Mouse (Mus musculus): ENCODE results near the gene Smim11. TPM values are rescaled to one million over a fixed set of nuclear protein-coding genes. Genes with fewer than 3 reads are reported as not detected.
A peak's percentile ranks its signal among the peaks of the same experiment; 100 is the strongest.

The Smim11 gene
- polyA plus RNA-seq, 1 experiment from 2014 or later, result 128 TPM

- WGBS, result 84% methylated on average over 12 of the region's 12 CpGs
- H3K27ac ChIP-seq, result no peak overlapping the region
- H3K9ac ChIP-seq, result no peak overlapping the region
- H3K9me3 ChIP-seq, result no peaks in the 10 kb centered on the region
- H3K36me3 ChIP-seq, result no peaks in the 10 kb centered on the region
- peaks cover 7% of the 10 kb centered on the region for H3K4me1 ChIP-seq
- ATAC-seq (ENCODE audit: insufficient number of reproducible peaks, insufficient read depth, low FRiP score, low TSS enrichment, low read depth), result no peak
- peaks cover 52% of the 10 kb centered on the region for H3K27me3 ChIP-seq
- no peak overlapping the region for H3K4me3 ChIP-seq
- no peak overlapping the region for H3K4me2 ChIP-seq
Observed at GRCm38 (mm10) chr16:92348941-92349340, 47.9 kb downstream of the Smim11 start.

DNA sequence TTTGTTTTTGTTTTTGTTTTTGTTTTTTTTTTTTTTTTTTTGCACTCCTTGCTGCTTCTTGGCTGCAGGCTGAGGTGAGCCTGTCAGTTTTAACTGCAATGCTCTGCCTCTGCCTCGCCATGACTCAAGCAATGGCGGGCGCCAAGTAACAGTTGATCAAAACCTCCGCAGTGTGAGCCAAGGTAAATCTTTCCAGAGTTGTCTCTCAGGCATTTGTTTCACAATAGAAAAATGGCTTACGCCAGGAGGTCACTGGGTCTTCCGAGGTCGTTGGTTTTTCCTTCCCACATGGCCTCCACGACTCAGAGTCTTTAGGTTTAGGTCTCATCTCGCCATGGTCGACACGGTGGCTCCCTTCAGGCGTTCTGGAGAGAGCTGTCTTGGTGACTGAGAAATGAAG is 52.2 kb downstream of the Smim11 start:
- Histone ChIP-seq H3K27ac (peak overlapping the region; percentile 18; the same call in 1 of the 2 replicates), H3K27me3 (peaks cover 62% of the 10 kb centered on the region), H3K36me3 (no peaks in the 10 kb centered on the region), H3K9me3 (no peaks in the 10 kb centered on the region), H3K4me3 (no peak overlapping the region), H3K4me2 (no peak overlapping the region), H3K9ac (no peak overlapping the region), H3K4me1 (peaks cover 49% of the 10 kb centered on the region)
- WGBS, result 78% methylated on average over 12 of the region's 12 CpGs
- no peak for ATAC-seq (ENCODE audit: insufficient number of reproducible peaks, insufficient read depth, low FRiP score, low TSS enrichment, low read depth)

GRCm38 (mm10) chr16:92353897-92354296 is 52.8 kb downstream of the Smim11 start:
- Histone ChIP-seq H3K4me1 (peaks cover 53% of the 10 kb centered on the region), H3K9ac (no peak overlapping the region), H3K9me3 (no peaks in the 10 kb centered on the region), H3K36me3 (no peaks in the 10 kb centered on the region), H3K4me3 (no peak overlapping the region), H3K4me2 (no peak overlapping the region), H3K27me3 (peaks cover 60% of the 10 kb centered on the region), H3K27ac (no peak overlapping the region; the same call in 1 of the 2 replicates)
- 17% methylated on average over 2 of the region's 2 CpGs for whole genome bisulfite sequencing
- ATAC-seq (ENCODE audit: insufficient number of reproducible peaks, insufficient read depth, low FRiP score, low TSS enrichment, low read depth), result no peak

- Histone ChIP-seq H3K4me1 (peaks cover 58% of the 10 kb centered on the region), H3K36me3 (no peaks in the 10 kb centered on the region), H3K4me3 (no peak overlapping the region), H3K4me2 (no peak overlapping the region), H3K27me3 (peaks cover 57% of the 10 kb centered on the region), H3K9me3 (no peaks in the 10 kb centered on the region), H3K9ac (no peak overlapping the region), H3K27ac (no peak overlapping the region)
- WGBS, result 81% methylated on average over 5 of the region's 5 CpGs
- no peak for ATAC-seq (ENCODE audit: insufficient number of reproducible peaks, insufficient read depth, low FRiP score, low TSS enrichment, low read depth)
Observed at GRCm38 (mm10) chr16:92355366-92355765, 54.3 kb downstream of the Smim11 start.

- Histone ChIP-seq H3K4me3 (no peak overlapping the region), H3K4me1 (peaks cover 58% of the 10 kb centered on the region), H3K27me3 (peaks cover 57% of the 10 kb centered on the region), H3K36me3 (no peaks in the 10 kb centered on the region), H3K4me2 (no peak overlapping the region), H3K9ac (no peak overlapping the region), H3K9me3 (no peaks in the 10 kb centered on the region), H3K27ac (no peak overlapping the region)
- no peak for ATAC-seq (ENCODE audit: insufficient number of reproducible peaks, insufficient read depth, low FRiP score, low TSS enrichment, low read depth)
- 71% methylated on average over 11 of the region's 11 CpGs for WGBS
Observed at GRCm38 (mm10) chr16:92355982-92356381, 54.9 kb downstream of the Smim11 start.

DNA sequence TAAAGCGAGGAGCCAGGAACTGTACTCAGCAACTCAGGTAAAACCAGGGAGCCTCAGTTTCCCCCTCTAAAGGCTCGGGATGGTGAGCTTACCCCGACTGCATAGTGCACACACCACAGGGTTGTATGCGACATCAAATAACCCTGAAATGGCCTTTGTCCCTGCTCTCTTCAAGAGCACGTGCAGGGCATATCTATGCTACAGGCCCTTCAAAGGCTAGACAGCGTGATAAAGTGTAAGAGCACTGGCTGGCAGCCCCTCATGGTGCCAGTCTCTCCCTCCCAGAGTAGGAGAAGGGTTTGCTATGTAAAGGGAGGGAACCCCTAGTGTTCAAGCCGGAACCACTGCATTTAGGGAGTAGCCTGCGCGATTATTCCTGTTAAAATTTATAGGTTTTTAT is 55.9 kb downstream of the Smim11 start:
- Histone ChIP-seq H3K9me3 (no peaks in the 10 kb centered on the region), H3K4me3 (no peak overlapping the region), H3K4me2 (no peak overlapping the region), H3K27ac (no peak overlapping the region), H3K27me3 (peaks cover 56% of the 10 kb centered on the region), H3K4me1 (peaks cover 58% of the 10 kb centered on the region), H3K36me3 (no peaks in the 10 kb centered on the region), H3K9ac (no peak overlapping the region)
- no peak for ATAC-seq (ENCODE audit: insufficient number of reproducible peaks, insufficient read depth, low FRiP score, low TSS enrichment, low read depth)
- 77% methylated on average over 9 of the region's 9 CpGs for WGBS

DNA sequence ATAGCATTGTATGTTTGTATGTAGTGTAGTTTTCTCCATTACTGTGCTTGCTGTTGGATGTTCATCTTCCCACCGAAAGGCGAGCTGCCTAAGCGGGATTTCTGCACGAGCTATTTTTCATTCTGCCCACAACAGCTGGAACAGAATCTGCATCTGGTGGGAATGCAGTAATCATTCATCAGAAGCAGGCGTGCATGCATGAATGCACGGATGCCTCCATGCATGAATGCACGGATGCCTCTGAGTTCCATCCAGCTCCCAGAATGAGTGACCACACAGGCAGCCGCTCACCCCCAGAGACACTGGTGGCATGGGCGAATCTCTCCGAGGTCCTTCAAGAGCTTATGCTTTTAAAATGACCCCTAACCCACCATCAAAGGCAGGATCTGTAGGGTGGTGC is 56.5 kb downstream of the Smim11 start:
- peaks cover 58% of the 10 kb centered on the region for H3K4me1 ChIP-seq
- ATAC-seq (ENCODE audit: insufficient number of reproducible peaks, insufficient read depth, low FRiP score, low TSS enrichment, low read depth), result no peak
- H3K27me3 ChIP-seq, result peaks cover 59% of the 10 kb centered on the region
- no peak overlapping the region for H3K4me3 ChIP-seq
- no peak overlapping the region for H3K4me2 ChIP-seq
- H3K27ac ChIP-seq, result no peak overlapping the region
- no peaks in the 10 kb centered on the region for H3K9me3 ChIP-seq
- no peaks in the 10 kb centered on the region for H3K36me3 ChIP-seq
- 40% methylated on average over 10 of the region's 10 CpGs for WGBS
- H3K9ac ChIP-seq, result no peak overlapping the region

GRCm38 (mm10) chr16:92358734-92359133 is 57.6 kb downstream of the Smim11 start:
- WGBS, result 17% methylated on average over 9 of the region's 9 CpGs
- H3K4me2 ChIP-seq, result peak overlapping the region; percentile 15
- no peaks in the 10 kb centered on the region for H3K36me3 ChIP-seq
- H3K27me3 ChIP-seq, result peaks cover 60% of the 10 kb centered on the region
- H3K4me3 ChIP-seq, result no peak overlapping the region
- H3K4me1 ChIP-seq, result peaks cover 53% of the 10 kb centered on the region
- H3K9me3 ChIP-seq, result no peaks in the 10 kb centered on the region
- 0 out of 2 replicates have a peak, but pooled peaks have one; percentile 23 for ATAC-seq (ENCODE audit: insufficient number of reproducible peaks, insufficient read depth, low FRiP score, low TSS enrichment, low read depth)
- no peak overlapping the region for H3K27ac ChIP-seq
- peak overlapping the region; percentile 28; the same call in 1 of the 2 replicates for H3K9ac ChIP-seq

GRCm38 (mm10) chr16:92359229-92359628 is 58.1 kb downstream of the Smim11 start, which contains the start of gene Kcne1:
TSS of gene Kcne1 (minus strand) at chr16:92359468.
- peaks cover 48% of the 10 kb centered on the region for H3K4me1 ChIP-seq
- H3K9me3 ChIP-seq, result no peaks in the 10 kb centered on the region
- no peak within 1 kb of the TSS for H3K4me3 ChIP-seq
- H3K27me3 ChIP-seq, result peaks cover 60% of the 10 kb centered on the region
- H3K9ac ChIP-seq, result peak within 1 kb of the TSS; percentile 28; the same call in 1 of the 2 replicates
- no peak within 1 kb of the TSS for H3K27ac ChIP-seq
- no peak for ATAC-seq (ENCODE audit: insufficient number of reproducible peaks, insufficient read depth, low FRiP score, low TSS enrichment, low read depth)
- H3K36me3 ChIP-seq, result no peaks in the 10 kb centered on the region
- 51% methylated on average over 9 of the region's 9 CpGs for WGBS
- peak within 1 kb of the TSS; percentile 15 for H3K4me2 ChIP-seq

GRCm38 (mm10) chr16:92360711-92361110 is 59.6 kb downstream of the Smim11 start:
- Histone ChIP-seq H3K4me2 (no peak overlapping the region), H3K4me3 (no peak overlapping the region), H3K27ac (no peak overlapping the region), H3K4me1 (peaks cover 36% of the 10 kb centered on the region), H3K9ac (no peak overlapping the region), H3K9me3 (no peaks in the 10 kb centered on the region), H3K36me3 (no peaks in the 10 kb centered on the region), H3K27me3 (peaks cover 51% of the 10 kb centered on the region)
- ATAC-seq (ENCODE audit: insufficient number of reproducible peaks, insufficient read depth, low FRiP score, low TSS enrichment, low read depth), result no peak
- 81% methylated on average over 7 of the region's 7 CpGs for WGBS
